Mouse (Mus musculus): ENCODE measurements around the gene AC124502.3. TPM values are rescaled to one million over a fixed set of nuclear protein-coding genes. Genes with fewer than 3 reads are reported as not detected.

Gene AC124502.3
- polyA plus RNA-seq, 2 experiments, result 0.13 to 0.29 TPM

- H3K4me2 ChIP-seq (ENCODE audit: low read depth), result no peak overlapping the region
- H3K9me3 ChIP-seq (ENCODE audit: control insufficient read depth, low read length), result no peaks in the 10 kb centered on the region
- peaks cover 16% of the 10 kb centered on the region for H3K27me3 ChIP-seq (ENCODE audit: control insufficient read depth, insufficient read depth, low read length)
- DNase-seq (ENCODE audit: low read depth in 3 of 3, low spot score in 3 of 3), result no peak
- no peak for ATAC-seq (ENCODE audit: insufficient read depth)
- 76% methylated on average over 7 of the region's 7 CpGs for WGBS (ENCODE audit: insufficient replicate concordance)
- TF ChIP-seq EP300 (IDR thresholded peaks at IDR 0.05; ENCODE audit: low read depth) (no peak), CTCF (IDR thresholded peaks at IDR 0.05; ENCODE audit: low read depth) (no peak)
- no peaks in the 10 kb centered on the region for H3K36me3 ChIP-seq (replicated peaks; ENCODE audit: control insufficient read depth, insufficient read depth, low read depth)
- H3K9ac ChIP-seq (replicated peaks), result no peak overlapping the region
- H3K27ac ChIP-seq, result no peak overlapping the region
- peaks cover 30 to 31% of the 10 kb centered on the region in 2 experiments for H3K4me1 ChIP-seq (replicated peaks; ENCODE audit: control insufficient read depth in 2 of 2, insufficient read depth in 2 of 2, low read length in 1 of 2)
- H3K4me3 ChIP-seq (ENCODE audit: insufficient read depth in 1 of 2, low read depth in 2 of 2, low read length in 2 of 2), result no peak overlapping the region
Observed at GRCm38 (mm10) chr19:5069978-5070377, 31.3 kb downstream of the AC124502.3 start.

GRCm38 (mm10) chr19:5071077-5071476 lies 32.4 kb downstream of the AC124502.3 start:
- Histone ChIP-seq H3K4me1 (replicated peaks; ENCODE audit: control insufficient read depth in 2 of 2, insufficient read depth in 2 of 2, low read length in 1 of 2) (peaks cover 30 to 31% of the 10 kb centered on the region in 2 experiments), H3K36me3 (replicated peaks; ENCODE audit: control insufficient read depth, insufficient read depth, low read depth) (no peaks in the 10 kb centered on the region), H3K27me3 (ENCODE audit: control insufficient read depth, insufficient read depth, low read length) (peaks cover 16% of the 10 kb centered on the region), H3K9ac (replicated peaks) (peak overlapping the region; percentile 49), H3K4me3 (ENCODE audit: insufficient read depth in 1 of 2, low read depth in 2 of 2, low read length in 2 of 2) (no peak overlapping the region; a peak in 1 of 4 replicates), H3K27ac (no peak overlapping the region), H3K4me2 (ENCODE audit: low read depth) (peak overlapping the region; percentile 77), H3K9me3 (ENCODE audit: control insufficient read depth, low read length) (no peaks in the 10 kb centered on the region)
- 24% methylated on average over 11 of the region's 11 CpGs for WGBS (ENCODE audit: insufficient replicate concordance)
- TF ChIP-seq CTCF (IDR thresholded peaks at IDR 0.05; ENCODE audit: low read depth) (no peak), EP300 (IDR thresholded peaks at IDR 0.05; ENCODE audit: low read depth) (no peak)
- DNase-seq (ENCODE audit: low read depth in 3 of 3, low spot score in 3 of 3) (no peak), ATAC-seq (ENCODE audit: insufficient read depth) (no peak)

- peak; percentile 75 for ATAC-seq (ENCODE audit: insufficient read depth)
- Histone ChIP-seq H3K4me1 (replicated peaks; ENCODE audit: control insufficient read depth in 2 of 2, insufficient read depth in 2 of 2, low read length in 1 of 2) (peaks cover 29 to 30% of the 10 kb centered on the region in 2 experiments), H3K36me3 (replicated peaks; ENCODE audit: control insufficient read depth, insufficient read depth, low read depth) (no peaks in the 10 kb centered on the region), H3K9me3 (ENCODE audit: control insufficient read depth, low read length) (no peaks in the 10 kb centered on the region), H3K27me3 (ENCODE audit: control insufficient read depth, insufficient read depth, low read length) (peaks cover 16% of the 10 kb centered on the region), H3K9ac (replicated peaks) (peak overlapping the region; percentile 49), H3K4me2 (ENCODE audit: low read depth) (peak overlapping the region; percentile 77), H3K4me3 (ENCODE audit: insufficient read depth in 1 of 2, low read depth in 2 of 2, low read length in 2 of 2) (peak overlapping the region; percentile 55 to 60), H3K27ac (no peak overlapping the region)
- TF ChIP-seq CTCF (IDR thresholded peaks at IDR 0.05; ENCODE audit: low read depth), result 0 out of 2 replicates have a peak, but pooled peaks have one; percentile 2
- TF ChIP-seq EP300 (IDR thresholded peaks at IDR 0.05; ENCODE audit: low read depth), result no peak
- peak; percentile 79 to 82 (median 80) for DNase-seq (ENCODE audit: low read depth in 3 of 3, low spot score in 3 of 3)
- WGBS (ENCODE audit: insufficient replicate concordance), result 4% methylated on average over 40 of the region's 40 CpGs
Observed at GRCm38 (mm10) chr19:5071545-5072369, 33.1 kb downstream of the AC124502.3 start.

- Histone ChIP-seq H3K4me2 (ENCODE audit: low read depth) (peak overlapping the region; percentile 77), H3K9ac (replicated peaks) (no peak overlapping the region), H3K9me3 (ENCODE audit: control insufficient read depth, low read length) (no peaks in the 10 kb centered on the region), H3K4me3 (ENCODE audit: insufficient read depth in 1 of 2, low read depth in 2 of 2, low read length in 2 of 2) (peak overlapping the region; percentile 55 to 60), H3K27ac (no peak overlapping the region), H3K36me3 (replicated peaks; ENCODE audit: control insufficient read depth, insufficient read depth, low read depth) (no peaks in the 10 kb centered on the region), H3K27me3 (ENCODE audit: control insufficient read depth, insufficient read depth, low read length) (peaks cover 16% of the 10 kb centered on the region), H3K4me1 (replicated peaks; ENCODE audit: control insufficient read depth in 2 of 2, insufficient read depth in 2 of 2, low read length in 1 of 2) (peaks cover 21 to 23% of the 10 kb centered on the region in 2 experiments)
- TF ChIP-seq EP300 (IDR thresholded peaks at IDR 0.05; ENCODE audit: low read depth), result no peak
- no peak for TF ChIP-seq CTCF (IDR thresholded peaks at IDR 0.05; ENCODE audit: low read depth)
- ATAC-seq (ENCODE audit: insufficient read depth), result peak; percentile 33; the same call in 1 of the 2 replicates
- no peak for DNase-seq (ENCODE audit: low read depth in 3 of 3, low spot score in 3 of 3)
- 3% methylated on average over 20 of the region's 20 CpGs for WGBS (ENCODE audit: insufficient replicate concordance)
Observed at GRCm38 (mm10) chr19:5072389-5073019, 33.8 kb downstream of the AC124502.3 start.

- Histone ChIP-seq H3K9me3 (ENCODE audit: control insufficient read depth, low read length) (no peaks in the 10 kb centered on the region), H3K36me3 (replicated peaks; ENCODE audit: control insufficient read depth, insufficient read depth, low read depth) (no peaks in the 10 kb centered on the region), H3K27me3 (ENCODE audit: control insufficient read depth, insufficient read depth, low read length) (peaks cover 13% of the 10 kb centered on the region), H3K4me2 (ENCODE audit: low read depth) (peak overlapping the region; percentile 77), H3K4me1 (replicated peaks; ENCODE audit: control insufficient read depth in 2 of 2, insufficient read depth in 2 of 2, low read length in 1 of 2) (peaks cover 16 to 22% of the 10 kb centered on the region in 2 experiments), H3K27ac (no peak overlapping the region), H3K4me3 (ENCODE audit: insufficient read depth in 1 of 2, low read depth in 2 of 2, low read length in 2 of 2) (peak overlapping the region; percentile 55 to 60), H3K9ac (replicated peaks) (no peak overlapping the region)
- ATAC-seq (ENCODE audit: insufficient read depth) (0 out of 2 replicates have a peak, but pooled peaks have one; percentile 34), DNase-seq (ENCODE audit: low read depth in 3 of 3, low spot score in 3 of 3) (peak in 1 of 3 experiments; percentile 47)
- WGBS (ENCODE audit: insufficient replicate concordance), result 1% methylated on average over 15 of the region's 15 CpGs
- TF ChIP-seq CTCF (IDR thresholded peaks at IDR 0.05; ENCODE audit: low read depth), result peak; percentile 75
- no peak for TF ChIP-seq EP300 (IDR thresholded peaks at IDR 0.05; ENCODE audit: low read depth)
Observed at GRCm38 (mm10) chr19:5073028-5073427, 34.3 kb downstream of the AC124502.3 start.

Data from liver, embryonic 14.5 days (tissue).